Mouse (Mus musculus) embryonic fibroblast, embryonic 13.5 days (primary cell): ENCODE measurements around the gene Fblim1. TPM values are rescaled to one million over a fixed set of nuclear protein-coding genes. Genes with fewer than 3 reads are reported as not detected.

Source experiments
- H3K27ac ChIP-seq: 2 replicates; pipeline ENCODE4 v1.5.1; 2012; ENCODE audit warnings: low read length, control low read depth, inconsistent platforms; ENCODE audit not compliant: insufficient read depth
- H3K4me1 ChIP-seq: 2 replicates; pipeline ENCODE4 v1.6.1; 2011; ENCODE audit warnings: low read length; ENCODE audit not compliant: control insufficient read depth, insufficient read depth
- H3K4me3 ChIP-seq: 2 replicates; pipeline ENCODE4 v1.5.1; 2011; ENCODE audit warnings: mild to moderate bottlenecking, control low read depth, low read length; ENCODE audit not compliant: insufficient read depth
- CTCF ChIP-seq: IDR thresholded peaks from 2 replicates; pipeline ENCODE4 v1.5.1; 2011; ENCODE audit warnings: mild to moderate bottlenecking, control low read depth, low read length, moderate library complexity, borderline replicate concordance; ENCODE audit not compliant: insufficient read depth
- POLR2A ChIP-seq: IDR thresholded peaks from 2 replicates; pipeline ENCODE4 v1.6.1; 2011; ENCODE audit warnings: low read depth, mild to moderate bottlenecking, control low read depth, low read length, moderate library complexity
- polyA plus RNA-seq: library from polyadenylated mRNA; stranded (reverse); fragments of >200 nt; gene quantifications from 2 replicates; pipeline ENCODE4 v1.2.4, GENCODE M21; 2011; ENCODE audit warnings: low read depth; ENCODE audit not compliant: missing spikeins, insufficient read length

Fblim1 gene
- 72.4 and 90.1 TPM in 2 replicates for polyA plus RNA-seq

DNA sequence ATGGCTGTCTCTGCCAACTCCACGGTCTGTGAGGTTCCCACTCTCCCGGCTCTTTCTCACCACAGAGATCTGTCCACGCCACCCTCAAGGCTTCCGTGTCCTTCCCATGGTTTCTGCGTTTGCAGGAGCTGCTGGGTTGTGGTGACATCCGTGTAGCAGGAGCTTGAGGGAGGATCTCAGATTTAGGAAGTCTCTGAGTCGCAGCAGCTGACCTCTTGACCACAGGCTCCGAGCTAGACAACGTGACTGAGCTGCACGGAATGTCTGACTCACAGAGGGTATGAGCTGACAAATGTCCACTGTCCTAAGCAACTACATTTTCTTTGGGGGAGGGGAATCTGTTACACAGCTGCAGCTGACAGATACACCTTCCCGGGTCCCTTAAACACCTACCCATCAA is at the start of gene Fblim1:
Gene Fblim1, minus strand, starts transcription at position 236 of the 400 bp plus-strand sequence.
- Histone ChIP-seq H3K27ac (no peak within 1 kb of the TSS), H3K4me1 (peaks cover 14% of the 10 kb centered on the region; the same call in 1 of the 2 replicates), H3K4me3 (no peak within 1 kb of the TSS)
- TF ChIP-seq POLR2A (no peak), CTCF (no peak)

DNA sequence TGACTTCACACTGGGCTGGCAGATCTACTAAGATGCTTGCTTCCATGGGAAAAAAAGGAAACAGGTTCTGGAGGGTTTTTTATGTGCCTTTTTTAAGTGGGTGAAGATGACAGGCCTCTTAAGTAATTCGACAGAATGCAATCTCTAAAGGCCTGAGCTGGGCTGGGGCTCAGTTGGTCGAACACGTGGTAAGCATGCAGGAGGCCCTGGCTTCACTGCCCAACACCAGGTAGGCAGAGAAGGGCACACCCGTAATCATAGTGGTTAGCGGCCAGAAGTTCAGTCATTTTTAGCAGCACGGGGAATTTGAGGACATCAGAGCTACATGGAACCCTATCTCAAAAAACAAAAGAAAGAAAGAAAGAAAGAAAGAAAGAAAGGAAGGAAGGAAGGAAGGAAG is 48.6 kb upstream of the Fblim1 start:
- H3K27ac ChIP-seq = no peak overlapping the region
- no peak overlapping the region for H3K4me3 ChIP-seq
- TF ChIP-seq CTCF (no peak), POLR2A (no peak)
- no peaks in the 10 kb centered on the region for H3K4me1 ChIP-seq

DNA sequence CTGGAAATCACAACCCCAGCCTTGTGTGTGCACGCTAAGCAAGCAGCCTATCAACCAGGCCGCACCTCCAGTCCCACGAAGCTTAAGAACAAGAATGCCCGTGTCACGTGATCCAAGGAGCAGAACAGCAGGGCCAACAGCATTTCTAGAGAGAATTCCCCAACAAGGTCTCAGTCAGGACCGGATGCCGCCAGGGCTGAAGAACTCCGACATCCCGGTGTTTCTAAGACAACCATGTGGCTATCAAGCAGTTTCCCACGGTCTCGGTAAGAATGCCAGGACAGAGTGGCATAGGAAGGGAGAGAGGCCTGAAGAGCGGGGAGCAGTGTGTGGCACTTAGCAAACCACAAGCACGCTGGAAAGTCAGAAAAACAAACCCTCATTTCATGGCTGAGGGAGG is 47.9 kb upstream of the Fblim1 start:
- Histone ChIP-seq H3K4me1 (no peaks in the 10 kb centered on the region), H3K27ac (no peak overlapping the region), H3K4me3 (no peak overlapping the region)
- TF ChIP-seq CTCF = no peak
- no peak for TF ChIP-seq POLR2A

DNA sequence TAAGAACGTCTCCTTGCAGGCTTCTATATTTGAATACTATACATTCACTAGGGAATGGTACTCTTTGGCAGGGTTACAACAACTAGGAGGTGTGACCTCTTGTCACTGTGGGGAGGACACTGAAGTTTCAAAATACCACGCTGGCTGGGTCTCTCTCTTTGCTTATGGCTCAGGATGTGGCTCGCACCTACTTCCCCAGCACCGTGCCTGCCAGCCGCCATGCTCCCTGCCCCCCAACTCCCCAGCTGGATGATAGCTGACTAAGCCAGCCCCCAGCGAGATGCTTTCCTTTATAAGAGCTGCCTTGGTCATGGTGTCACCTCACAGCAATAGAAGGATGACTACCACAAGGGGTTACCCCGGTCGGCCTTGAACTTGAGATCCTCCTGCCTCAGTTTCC is 47.1 kb upstream of the Fblim1 start:
- Histone ChIP-seq H3K27ac (no peak overlapping the region), H3K4me3 (no peak overlapping the region), H3K4me1 (no peaks in the 10 kb centered on the region)
- TF ChIP-seq POLR2A (no peak), CTCF (no peak)

DNA sequence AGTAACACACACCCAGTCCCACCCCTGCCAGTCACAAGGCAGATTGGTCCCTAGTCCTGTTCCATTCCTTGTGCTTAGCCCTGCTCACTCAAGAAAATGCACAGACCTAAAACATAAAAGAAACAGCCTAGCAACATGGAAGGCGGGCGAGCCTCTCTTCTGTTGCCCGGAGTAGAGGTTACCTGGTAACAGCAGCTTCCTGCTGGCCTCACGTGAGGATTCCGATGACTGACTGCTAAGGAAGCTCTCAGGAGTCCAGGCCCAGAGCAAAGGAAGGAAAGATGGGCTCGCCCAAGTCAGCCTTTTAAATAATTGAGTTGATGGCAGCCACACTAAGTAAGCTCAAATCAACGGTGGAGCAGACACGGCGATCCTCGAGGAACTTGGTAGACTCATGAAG is 46.0 kb upstream of the Fblim1 start:
- TF ChIP-seq CTCF = no peak
- Histone ChIP-seq H3K4me3 (no peak overlapping the region), H3K4me1 (no peaks in the 10 kb centered on the region), H3K27ac (no peak overlapping the region)

DNA sequence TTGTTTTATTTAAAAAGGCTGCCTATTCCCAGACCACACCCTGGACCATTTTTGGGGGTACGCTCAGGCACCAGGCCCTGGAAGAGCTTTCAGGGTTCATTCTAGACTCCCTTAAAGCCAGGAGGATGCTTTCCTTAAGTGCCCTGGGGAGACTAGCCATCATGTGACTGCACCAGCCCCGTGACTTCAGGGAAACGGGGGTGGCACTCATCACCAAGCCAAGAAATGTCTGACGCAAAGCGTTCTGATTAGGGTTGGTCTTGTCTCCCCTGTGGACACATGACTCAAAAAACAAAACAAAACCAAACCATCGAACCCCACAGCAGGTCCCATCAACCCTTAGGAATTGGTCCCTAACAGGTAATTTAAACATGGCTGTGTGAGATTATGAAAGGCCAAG is 45.4 kb upstream of the Fblim1 start:
- no peaks in the 10 kb centered on the region for H3K4me1 ChIP-seq
- no peak for TF ChIP-seq CTCF
- TF ChIP-seq POLR2A = no peak
- H3K4me3 ChIP-seq = no peak overlapping the region
- H3K27ac ChIP-seq = no peak overlapping the region

DNA sequence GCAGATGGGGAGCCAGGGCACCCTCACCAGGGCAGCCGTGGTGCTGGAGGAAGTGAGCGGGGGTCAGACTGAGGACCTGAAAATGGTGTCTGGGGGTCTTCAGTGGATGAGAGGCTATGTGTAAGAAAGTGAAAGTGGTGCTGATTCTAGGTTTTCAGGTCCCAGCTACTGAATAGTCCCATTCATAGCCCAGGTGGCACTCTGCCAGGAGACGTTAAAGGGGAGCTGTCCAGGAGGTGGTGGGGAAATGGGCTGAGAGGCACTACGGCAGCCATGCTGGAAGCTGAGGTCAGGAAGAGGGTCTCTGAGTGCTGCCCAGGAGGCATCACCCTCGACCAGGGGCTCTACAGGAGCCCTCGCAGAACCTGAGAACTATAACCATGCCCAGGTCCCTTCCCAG is 43.3 kb upstream of the Fblim1 start:
- no peak overlapping the region for H3K27ac ChIP-seq
- H3K4me3 ChIP-seq = no peak overlapping the region
- TF ChIP-seq CTCF (no peak), POLR2A (no peak)
- H3K4me1 ChIP-seq = no peaks in the 10 kb centered on the region

DNA sequence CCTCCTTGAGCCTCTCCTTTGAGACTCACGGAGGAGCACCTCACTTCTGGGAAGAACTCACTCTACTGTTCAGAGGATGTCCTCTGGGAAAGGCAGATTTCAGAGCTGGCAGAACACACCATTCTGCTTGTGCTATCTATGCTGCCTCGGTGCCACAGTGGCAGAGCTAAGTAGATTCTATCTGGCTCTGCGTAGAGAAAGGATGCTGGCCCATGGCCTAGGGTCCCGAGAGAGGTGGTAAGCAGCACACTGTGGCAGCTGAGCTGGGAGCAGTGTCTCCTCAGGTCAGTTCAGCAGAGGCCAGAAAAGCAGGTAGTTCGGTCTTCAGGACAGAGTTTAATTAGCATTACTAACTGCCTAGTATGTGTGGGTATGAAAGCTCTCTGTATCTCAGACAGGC is 42.4 kb upstream of the Fblim1 start:
- H3K4me1 ChIP-seq = 0 out of 2 replicates have a peak, but pooled peaks cover 2% of the 10 kb centered on the region
- H3K4me3 ChIP-seq = no peak overlapping the region
- TF ChIP-seq POLR2A = no peak
- TF ChIP-seq CTCF = no peak
- H3K27ac ChIP-seq = no peak overlapping the region

DNA sequence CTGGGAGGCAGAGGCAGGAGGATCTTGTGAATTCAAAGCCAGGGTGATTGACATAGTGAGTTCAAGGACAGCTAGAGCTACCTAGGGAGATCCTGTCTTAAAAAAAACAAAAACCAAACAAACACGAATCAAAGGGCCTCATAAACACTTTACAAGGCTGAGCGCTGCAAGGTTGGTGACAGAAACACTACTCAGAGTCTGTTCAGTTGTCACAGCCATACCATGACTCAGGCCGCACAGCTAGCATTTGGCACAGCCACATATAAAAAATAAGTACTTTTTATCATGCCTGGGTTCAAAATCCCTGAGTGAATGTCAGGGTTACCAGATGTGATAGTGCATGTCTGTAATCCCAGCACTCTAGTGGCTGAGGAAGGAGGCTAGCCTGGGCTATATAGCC is 41.3 kb upstream of the Fblim1 start:
- H3K27ac ChIP-seq = no peak overlapping the region
- 0 out of 2 replicates have a peak, but pooled peaks cover 2% of the 10 kb centered on the region for H3K4me1 ChIP-seq
- no peak overlapping the region for H3K4me3 ChIP-seq
- no peak for TF ChIP-seq CTCF
- no peak for TF ChIP-seq POLR2A

DNA sequence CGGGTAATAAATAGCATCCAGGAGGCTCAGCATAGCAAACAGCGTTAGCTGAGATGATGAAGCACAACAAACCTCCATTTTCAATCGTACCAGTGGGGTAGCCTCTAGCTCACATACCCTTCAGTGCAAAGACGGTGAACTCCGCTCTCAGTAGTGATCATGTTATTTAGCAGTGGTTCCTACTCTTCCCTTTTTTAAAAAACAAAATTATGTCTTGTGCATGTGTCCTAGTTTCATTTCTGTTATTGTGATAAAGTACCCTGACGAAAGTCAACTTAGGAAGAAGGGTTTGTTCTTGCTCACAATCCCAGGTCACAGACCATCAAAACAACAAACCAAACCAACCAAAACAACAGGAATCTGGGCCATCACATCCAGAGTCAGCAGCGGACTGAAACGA is 40.1 kb upstream of the Fblim1 start:
- TF ChIP-seq POLR2A (no peak), CTCF (no peak)
- 0 out of 2 replicates have a peak, but pooled peaks cover 2% of the 10 kb centered on the region for H3K4me1 ChIP-seq
- H3K4me3 ChIP-seq = no peak overlapping the region
- no peak overlapping the region for H3K27ac ChIP-seq

DNA sequence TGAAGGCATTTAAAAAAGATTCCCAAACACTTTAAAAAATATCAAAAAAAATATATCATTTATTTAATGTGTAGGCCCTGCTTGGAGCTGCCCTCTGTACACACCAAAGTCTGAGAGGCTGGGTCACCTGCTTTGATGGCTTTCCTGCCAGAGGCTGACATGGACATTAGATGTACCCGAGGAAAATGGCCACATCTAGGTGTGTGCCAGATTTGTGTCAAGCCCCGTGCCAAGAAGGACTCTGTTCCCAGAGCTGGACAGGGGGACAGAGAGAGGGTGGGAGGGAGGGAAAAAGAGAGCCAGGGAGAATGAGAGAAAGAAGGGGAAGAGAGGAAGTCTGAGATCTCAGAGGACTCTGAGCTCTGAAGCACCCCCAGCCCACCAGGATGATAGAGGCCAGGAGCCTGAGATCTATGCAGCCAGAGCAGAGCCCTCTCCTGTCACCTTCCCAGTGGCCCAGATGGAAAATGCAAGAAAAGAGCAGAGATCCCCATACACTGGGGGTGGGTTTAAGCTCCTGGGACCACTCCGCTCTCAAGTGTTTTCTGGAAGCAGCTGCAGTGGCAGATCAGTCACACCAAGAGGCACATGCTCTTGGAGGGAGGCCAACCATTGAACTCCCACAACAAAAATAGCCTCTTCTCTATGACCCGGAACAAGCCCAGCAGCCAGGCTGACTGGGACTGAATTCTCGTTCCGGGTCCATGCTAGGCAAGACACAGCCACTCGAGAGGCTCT is 37.4 kb upstream of the Fblim1 start:
- Histone ChIP-seq H3K4me3 (no peak overlapping the region), H3K4me1 (0 out of 2 replicates have a peak, but pooled peaks cover 2% of the 10 kb centered on the region), H3K27ac (no peak overlapping the region)
- TF ChIP-seq CTCF (no peak), POLR2A (no peak)
